Mouse (Mus musculus): ENCODE results near the gene Rasgef1b.

The Rasgef1b gene

DNA sequence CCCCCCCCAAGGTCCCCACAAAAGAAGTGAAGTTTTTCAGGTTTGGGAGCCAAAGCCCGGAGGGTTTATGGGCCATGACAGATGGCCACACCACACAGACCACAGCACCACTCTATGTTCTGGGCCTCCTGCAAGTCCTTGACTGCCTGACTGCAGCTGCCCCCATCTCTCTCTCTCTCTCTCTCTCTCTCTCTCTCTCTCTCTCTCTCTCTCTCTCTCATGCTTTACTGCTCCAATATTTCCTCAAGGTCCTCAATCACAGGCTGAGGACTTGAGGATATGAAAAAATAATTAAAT, 232.8 kb downstream of the Rasgef1b start:
- DNase-seq (ENCODE audit: low read depth, low spot score) = no peak

- DNase-seq (ENCODE audit: low read depth, low spot score) = no peak
Measured at GRCm38 (mm10) chr5:99495354-99496156, 233.3 kb downstream of the Rasgef1b start.

GRCm38 (mm10) chr5:99493861-99494260, 235.0 kb downstream of the Rasgef1b start:
- peak; percentile 35 for DNase-seq (ENCODE audit: low read depth, low spot score)

DNA sequence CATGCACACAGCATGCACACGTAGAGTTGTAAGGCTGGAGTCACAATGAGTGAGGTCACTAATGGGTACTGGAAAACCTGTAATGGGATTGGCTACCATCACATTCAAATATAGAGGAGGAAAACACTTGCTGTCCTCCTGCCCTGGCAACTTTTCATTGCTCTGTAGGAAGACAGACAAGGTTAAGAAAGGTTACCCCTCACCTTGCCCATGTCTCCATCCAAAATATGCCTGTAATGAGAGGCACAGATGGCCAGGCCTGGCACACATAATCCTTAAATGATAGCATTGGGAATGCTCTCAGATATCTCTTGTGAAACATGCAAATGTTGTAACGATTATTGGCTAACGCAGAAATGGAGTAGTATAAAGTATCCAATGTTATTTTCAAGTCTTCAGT, 235.8 kb downstream of the Rasgef1b start:
- no peak for DNase-seq (ENCODE audit: low read depth, low spot score)

DNA sequence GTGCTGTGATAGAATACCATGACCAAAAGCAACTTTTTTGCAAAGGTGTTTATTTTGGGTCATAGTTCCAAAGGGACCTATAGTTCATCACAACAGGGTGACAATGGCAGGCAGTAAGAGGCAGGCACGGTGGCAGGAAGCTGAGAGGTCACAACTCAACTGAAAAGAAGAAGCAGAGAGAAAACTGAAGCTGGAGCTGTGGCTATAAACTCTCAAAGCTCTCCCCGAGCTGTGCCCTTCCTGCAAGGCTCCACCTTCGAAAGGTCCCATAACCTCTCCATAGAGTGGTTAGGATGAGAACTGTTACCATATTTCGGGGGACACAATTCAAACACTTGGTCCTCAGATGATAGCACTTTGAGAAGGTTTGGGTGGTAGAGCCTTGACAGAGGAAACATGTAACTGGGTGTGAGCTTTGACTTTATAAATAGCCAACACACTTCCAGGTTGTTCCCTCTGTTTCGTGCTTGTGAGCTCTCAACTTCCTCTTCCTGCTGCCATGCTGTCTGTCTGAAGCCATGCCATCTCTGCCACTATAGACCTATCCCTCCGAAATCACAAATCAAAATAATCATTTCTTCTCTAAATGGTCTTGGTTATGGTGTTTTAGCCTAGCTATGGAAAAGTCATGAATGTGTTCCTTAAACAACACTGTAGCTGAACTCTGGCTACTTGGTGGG, 240.2 kb downstream of the Rasgef1b start:
- no peak for DNase-seq (ENCODE audit: low read depth, low spot score)

DNA sequence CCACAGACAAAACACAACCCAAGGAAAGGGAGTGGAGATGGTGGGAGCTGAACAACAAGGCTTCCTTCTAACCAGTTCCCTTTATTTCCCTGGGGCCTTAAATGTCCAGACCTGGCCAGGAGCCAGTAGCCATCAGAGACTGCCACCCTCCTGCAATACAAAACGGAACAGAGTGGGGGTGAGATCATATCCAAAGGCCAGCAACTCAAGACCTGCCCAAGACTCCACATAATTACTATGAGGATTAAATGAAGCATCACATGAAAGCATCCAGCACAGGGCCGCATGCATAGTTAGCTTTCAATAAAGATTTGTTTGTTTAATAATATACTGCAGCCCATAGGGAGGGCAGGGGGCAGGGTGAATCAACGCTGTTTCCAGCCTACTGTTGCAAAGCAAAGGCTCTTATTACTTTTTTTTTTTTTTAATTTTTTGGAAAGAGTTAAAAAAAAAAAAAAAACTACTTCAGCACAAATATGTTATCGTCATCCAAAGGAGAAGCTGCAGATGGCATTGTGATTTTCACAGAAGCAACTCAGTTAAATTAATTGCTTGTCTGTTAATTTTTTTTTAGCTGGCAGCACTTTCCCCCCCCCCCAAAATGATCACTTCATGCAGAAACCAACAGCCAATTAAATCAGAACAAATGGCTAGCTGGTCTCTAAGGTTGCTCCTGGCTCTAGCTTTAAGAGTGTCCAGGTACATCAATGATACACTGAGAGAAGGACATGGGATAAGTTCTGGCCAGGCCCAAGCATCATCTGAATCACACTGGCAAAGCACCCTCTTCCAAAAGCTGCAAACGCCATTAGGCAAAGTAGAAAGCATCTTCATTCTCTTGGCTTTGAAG, 241.6 kb downstream of the Rasgef1b start:
- DNase-seq (ENCODE audit: low read depth, low spot score) = no peak

DNA sequence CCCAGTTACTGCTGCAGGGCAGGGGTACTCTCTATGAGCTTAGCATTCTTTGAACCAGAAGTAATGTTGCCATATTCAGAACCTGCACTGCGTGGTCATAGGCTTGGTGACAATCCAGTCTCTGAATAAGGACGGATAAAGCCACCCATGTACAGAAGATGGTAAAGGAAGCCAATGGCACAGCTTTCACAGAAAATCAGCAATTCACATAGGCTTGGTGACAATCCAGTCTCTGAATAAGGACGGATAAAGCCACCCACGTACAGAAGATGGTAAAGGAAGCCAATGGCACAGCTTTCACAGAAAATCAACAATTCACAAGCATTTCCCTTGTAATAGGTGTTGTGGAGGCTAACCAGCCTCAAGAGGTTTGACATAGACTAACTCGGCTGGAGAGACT, 245.7 kb downstream of the Rasgef1b start:
- DNase-seq (ENCODE audit: low read depth, low spot score) = no peak

GRCm38 (mm10) chr5:99482524-99482923, 246.3 kb downstream of the Rasgef1b start:
- no peak for DNase-seq (ENCODE audit: low read depth, low spot score)

- no peak for DNase-seq (ENCODE audit: low read depth, low spot score)
Measured at GRCm38 (mm10) chr5:99482016-99482415, 246.8 kb downstream of the Rasgef1b start.

GRCm38 (mm10) chr5:99480078-99481031, 248.5 kb downstream of the Rasgef1b start:
- DNase-seq (ENCODE audit: low read depth, low spot score) = no peak

GRCm38 (mm10) chr5:99479263-99480077, 249.4 kb downstream of the Rasgef1b start:
- DNase-seq (ENCODE audit: low read depth, low spot score) = peak; percentile 73

DNA sequence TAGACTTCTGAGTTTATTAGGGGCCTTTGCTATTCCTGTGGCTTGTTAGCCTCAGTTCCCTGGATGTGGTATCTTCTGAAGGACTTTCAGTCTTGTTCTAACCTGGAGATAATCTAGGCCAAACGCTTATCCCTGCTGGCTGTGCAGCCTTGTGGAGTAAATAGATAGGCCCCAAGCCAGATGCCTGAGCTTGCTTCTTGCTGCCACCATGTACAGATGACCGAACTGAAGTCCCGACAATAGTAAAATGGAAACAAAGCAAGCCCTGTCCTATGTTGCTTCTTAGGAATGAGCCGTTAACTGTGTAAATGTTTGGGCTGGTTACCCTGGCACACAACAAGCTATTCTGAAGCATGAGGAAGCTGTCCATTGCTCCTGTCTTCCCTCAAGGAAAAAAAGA, 250.1 kb downstream of the Rasgef1b start:
- no peak for DNase-seq (ENCODE audit: low read depth, low spot score)

DNA sequence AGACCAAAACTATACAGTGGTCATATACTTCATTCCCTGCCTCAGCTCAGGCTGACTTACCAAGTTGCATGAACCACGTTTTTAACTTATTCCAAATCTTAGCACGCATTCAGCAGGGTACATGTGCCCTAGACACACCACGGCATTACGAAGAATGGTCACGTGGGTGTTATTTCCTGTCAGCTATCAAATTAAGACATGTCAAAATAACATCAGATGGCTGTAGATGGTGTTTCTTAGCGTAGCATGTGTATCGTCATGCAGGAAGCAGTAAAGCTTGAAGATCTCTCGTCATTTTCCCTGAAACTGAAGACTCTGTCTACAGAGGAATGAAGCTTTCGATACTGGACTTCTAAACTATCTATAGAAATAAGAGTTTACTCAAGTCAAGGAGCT, 251.4 kb downstream of the Rasgef1b start:
- no peak for DNase-seq (ENCODE audit: low read depth, low spot score)

DNA sequence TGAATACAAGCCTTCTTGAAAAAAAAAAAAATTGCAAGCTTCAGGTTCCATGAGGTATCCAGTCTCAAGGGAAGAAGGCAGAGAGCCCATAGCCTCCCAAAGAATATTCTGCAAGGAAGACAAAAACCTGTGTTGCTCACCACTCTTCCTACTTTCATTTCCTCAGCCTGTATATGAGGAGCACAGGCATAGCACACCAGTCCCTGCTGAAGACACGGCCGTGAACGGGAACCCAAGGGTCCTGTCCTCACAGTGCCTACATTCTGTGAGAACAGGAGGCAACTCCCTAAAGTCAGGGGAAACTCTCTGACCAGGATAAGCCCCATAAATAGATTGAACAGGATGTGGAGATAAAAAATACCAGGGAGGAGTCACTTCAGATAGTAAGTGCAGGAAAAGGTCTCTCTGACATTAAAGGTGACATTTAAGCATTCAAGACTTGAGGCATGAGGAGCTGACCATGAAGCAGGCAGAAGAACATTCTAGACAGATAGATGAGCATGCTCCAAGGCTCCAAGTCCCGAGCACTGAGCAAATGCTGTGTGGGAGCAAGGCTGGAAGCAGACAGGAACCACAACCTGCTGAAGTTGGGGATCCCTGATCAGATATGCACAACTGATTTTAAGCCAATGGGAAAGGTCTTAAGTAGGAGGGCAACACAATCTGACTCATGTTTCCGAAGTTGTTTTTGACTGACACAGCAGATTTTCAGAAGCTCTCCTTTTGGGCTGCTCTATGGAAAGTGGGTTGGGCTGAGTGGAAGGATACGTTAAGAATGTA, 252.0 kb downstream of the Rasgef1b start:
- no peak for DNase-seq (ENCODE audit: low read depth, low spot score)

GRCm38 (mm10) chr5:99472607-99473335, 256.1 kb downstream of the Rasgef1b start:
- DNase-seq (ENCODE audit: low read depth, low spot score) = no peak

DNA sequence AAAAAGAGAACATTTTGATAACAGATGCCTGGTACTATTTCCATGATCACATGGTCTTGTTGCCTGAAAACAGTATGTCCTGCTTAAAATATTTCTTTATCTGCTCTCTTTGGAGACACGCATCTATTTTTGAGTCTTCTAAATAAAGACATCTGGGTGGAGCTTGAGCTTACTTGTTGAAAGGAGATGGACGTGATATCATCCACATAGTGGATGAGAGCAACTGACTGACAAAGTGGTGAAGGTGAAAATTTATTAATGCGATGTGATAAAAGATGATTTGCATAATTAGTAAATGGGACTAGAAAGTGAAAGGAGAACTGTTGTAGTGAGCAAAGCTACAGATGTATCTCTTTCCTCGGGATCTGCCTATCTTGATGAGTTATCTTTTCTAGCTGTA, 257.1 kb downstream of the Rasgef1b start:
- DNase-seq (ENCODE audit: low read depth, low spot score) = no peak

GRCm38 (mm10) chr5:99470613-99471012, 258.3 kb downstream of the Rasgef1b start:
- DNase-seq (ENCODE audit: low read depth, low spot score) = no peak

GRCm38 (mm10) chr5:99459007-99459406, 269.9 kb downstream of the Rasgef1b start:
- no peak for DNase-seq (ENCODE audit: low read depth, low spot score)

DNA sequence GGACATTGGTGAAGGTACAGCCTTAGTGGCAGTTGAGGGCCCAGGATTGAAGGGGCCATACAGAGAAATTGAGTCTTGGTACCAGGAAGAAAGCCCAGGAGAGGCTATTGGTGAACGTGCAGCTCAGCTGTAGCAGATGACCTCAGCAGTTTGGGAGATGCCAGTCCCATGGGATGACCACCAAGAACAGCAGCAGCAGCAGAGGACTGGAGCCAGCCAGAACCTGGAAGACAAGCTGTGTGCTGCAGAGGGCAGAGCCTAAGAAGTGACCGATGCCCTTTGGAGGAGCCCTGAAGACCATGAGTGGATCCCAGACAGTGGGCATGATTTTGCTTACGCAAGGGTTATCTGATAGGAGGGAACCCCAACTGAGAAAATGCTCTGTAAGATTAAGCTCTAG, 271.6 kb downstream of the Rasgef1b start:
- DNase-seq (ENCODE audit: low read depth, low spot score) = no peak
